Mouse (Mus musculus): ENCODE measurements around the gene Nat10. TPM values are rescaled to one million over a fixed set of nuclear protein-coding genes. Genes with fewer than 3 reads are reported as not detected.
A peak's percentile ranks its signal among the peaks of the same experiment; 100 is the strongest.

The Nat10 gene
- total RNA-seq, 2 experiments from 2014 or later = 28.3 to 29.5 TPM

DNA sequence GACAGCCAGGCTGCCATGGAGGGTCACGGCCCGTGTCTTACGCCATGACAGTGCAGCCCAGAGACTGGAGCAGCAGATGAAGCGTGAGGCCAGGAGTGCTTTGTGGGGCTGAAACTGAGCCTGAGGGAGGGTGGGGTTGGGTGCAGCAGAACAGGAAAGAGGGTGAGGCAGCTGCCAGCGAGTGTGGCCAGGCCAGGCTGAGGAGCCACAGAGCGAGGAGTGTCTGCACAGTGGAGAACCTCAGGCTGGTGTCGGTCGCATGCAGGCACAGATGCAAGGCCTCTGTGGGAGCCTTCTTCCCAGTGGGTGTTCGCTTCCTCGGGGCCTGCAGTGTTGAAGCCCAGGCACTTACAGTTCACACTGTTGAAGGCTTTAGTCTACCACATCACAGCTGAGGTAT lies 57.7 kb downstream of the Nat10 start:
- intact Hi-C loops (cut with DNase I) = no loop called here

DNA sequence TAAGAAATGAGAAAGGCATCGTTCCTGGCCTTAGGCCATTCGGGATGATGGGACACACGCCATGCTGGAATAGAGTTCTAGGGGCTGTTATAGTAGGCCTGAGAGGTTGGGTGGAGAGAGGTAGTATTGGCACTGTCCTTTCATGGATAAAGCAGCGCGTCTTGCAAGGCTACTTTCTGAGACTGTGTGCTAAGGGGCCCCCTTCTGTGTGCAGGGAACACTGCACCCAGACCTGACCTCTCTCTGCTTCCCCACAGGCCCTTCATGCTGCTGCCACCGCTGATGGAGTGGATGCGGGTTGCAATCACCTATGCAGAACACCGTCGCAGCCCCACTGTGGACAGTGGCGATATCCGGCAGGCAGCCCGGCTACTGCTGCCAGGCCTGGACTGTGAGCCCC lies 60.6 kb downstream of the Nat10 start:
- intact Hi-C loops (cut with DNase I) = no loop called here

More for the DNA sequence above, 57.7 kb downstream of the Nat10 start:
- no peak for DNase-seq (ENCODE audit: low spot score in 2 of 2)

DNA sequence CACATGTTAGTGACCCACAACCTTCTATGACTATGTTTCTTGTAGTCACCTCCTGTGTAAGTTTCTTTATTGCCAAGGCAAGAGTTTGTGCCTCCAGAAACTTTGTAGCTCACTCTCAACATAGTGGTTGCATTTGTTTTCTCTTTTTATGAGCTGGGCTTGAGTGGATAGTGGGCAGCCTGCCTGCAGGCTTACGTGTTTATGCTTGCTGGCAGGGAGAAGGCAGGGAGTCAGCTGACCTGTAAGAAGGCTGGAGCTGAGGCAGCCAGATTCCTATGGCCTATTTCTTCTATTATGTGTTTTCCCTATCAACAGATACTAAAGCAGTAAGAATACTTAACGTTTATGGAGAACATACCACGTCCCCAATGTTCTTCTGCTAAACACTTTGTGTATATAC lies 64.9 kb downstream of the Nat10 start:
- no peak for DNase-seq (ENCODE audit: low spot score in 2 of 2)
- intact Hi-C loops (cut with DNase I) = no loop called here

More for the DNA sequence above, 60.6 kb downstream of the Nat10 start:
- DNase-seq (ENCODE audit: low spot score in 2 of 2) = no peak

DNA sequence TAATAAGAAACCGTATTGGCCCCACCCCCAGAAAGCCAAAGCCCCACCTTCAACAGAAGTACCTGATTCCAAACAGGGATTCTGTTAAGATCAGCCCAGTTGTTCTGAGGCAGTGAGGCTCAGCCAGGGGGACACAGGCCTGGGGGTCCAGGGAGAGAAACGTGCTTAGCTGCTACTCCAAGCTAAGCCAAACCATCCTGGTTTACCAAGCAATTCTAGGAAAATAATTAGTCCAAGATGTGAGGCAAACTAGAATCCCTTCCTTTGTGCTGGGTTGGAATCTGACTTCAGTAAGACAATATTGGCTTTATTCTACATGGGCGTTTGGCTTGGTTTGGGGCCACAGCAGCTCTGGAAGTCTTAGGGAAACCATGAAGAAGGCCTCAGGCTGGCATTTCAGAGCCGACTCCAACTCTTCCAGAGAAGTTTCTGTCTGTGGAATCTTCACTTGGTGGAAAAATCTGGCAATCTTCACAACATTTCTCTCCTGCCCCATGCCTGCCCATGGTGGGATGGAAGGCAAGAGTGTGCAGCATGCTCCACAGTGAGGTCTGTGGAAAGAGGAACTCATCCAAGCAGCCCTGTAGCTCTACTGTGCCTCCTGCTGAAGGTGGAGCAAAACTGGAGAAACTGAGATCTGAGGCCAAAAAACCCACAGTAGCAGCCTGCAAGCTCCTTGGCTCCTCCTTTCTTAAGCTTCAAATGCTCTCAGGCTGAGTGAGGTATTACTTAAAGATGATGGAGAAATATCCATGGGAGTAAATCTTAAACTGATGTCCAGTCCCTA lies 66.1 kb downstream of the Nat10 start:
- intact Hi-C loops (cut with DNase I) = no loop called here

DNA sequence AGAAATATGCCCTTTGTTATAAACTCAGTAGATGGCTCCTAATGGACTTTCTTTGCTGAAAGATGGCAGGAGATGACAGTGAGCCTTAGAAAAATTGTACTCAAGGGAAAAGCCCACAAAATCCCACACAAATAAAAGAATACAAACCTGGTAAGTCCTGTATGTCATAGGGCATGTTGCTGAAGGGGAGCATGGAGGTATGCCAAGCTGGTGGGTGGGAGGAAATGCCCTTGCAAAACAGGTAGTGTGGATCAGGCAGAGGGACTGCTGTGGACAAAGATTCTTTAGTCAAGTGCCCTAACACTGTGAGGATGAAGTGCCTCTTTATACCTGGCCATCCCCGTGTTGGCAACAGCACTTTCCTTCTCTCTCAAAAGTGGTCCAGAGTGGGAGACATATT lies 68.3 kb downstream of the Nat10 start:
- intact Hi-C loops (cut with DNase I) = no loop called here
- no peak for DNase-seq (ENCODE audit: low spot score in 2 of 2)

More for the DNA sequence above, 66.1 kb downstream of the Nat10 start:
- DNase-seq (ENCODE audit: low spot score in 2 of 2) = no peak

DNA sequence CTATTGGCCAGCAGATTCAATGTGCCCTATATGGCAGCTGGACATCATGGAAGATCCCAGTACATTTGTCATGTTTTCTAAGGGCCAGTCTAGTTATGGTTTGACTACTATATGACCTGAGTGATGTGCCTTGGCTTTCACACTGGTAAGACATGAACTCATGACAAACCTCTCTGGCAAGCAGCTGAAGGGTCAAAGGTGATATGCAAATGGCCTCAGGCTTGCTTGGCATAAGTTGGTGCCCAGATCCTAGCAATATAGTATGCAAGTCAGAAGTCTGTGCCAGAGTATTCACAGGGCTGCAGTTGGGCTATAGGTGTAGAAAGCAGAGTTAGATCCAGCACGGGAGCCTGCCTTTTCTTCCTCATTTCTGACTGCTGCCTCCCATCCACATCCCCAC lies 69.8 kb downstream of the Nat10 start:
- intact Hi-C loops (cut with DNase I) = no loop called here

DNA sequence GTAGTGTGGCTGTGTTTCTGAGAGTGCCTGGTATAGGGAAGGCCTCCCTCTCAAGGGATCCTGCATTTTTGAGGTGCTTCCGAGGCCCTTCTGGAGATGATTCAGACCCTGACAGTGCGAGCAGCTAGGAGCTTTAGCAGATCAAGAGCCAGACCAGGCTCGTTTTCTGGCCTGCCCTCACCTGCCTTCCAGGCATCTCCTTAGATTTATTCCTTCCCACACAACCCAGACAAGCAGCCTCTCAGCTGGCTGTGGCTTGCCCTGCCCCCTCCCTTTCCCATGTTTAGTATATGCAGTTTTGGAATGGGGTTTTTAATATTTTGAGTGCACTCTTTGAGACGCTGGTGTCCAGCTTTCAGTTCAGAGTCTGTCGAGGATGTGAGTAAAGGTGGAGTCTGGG lies 70.2 kb downstream of the Nat10 start:
- intact Hi-C loops (cut with DNase I) = no loop called here
- no peak for DNase-seq (ENCODE audit: low spot score in 2 of 2)

More for the DNA sequence above, 69.8 kb downstream of the Nat10 start:
- no peak for DNase-seq (ENCODE audit: low spot score in 2 of 2)

DNA sequence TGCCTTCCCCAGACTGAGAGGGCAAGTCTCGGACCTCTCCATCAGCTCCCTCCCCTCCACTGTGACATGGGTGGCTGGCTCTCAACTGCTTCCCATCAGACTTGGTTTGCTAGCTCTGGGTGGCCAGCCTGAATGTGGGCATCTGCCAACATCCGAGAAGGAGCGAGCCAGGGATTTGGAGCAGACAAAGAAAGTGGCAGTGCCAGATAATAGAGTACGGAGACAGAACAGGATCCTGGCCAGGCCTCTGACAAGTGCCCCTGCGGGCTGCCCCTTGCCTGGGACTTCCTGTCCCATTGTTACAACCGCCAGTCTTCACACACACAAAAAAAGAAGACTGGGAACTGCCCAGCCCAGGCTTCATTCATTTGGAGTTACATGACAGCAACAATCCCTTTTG lies 70.6 kb downstream of the Nat10 start:
- peak in 1 of 2 experiments; percentile 34 for DNase-seq (ENCODE audit: low spot score in 2 of 2)
- intact Hi-C loops (cut with DNase I) = no loop called here

DNA sequence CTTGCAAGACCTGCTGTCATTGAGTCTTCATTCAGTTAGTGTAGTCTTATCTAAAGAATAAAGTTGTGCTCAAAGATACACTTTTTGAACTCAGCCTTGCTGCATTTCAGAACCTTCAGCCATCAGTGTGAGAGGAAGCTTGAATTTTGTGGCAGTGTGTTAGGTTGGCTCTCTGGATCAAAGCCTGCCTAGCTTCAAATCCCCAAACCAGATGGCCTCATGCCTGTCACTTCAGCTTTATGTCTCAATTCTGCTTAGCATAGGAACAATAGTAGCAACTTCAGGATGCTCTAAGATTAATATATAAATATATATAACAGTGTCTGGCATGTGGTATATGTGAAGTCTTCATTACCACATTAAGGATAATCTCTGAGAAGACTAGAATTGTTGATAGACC lies 73.2 kb downstream of the Nat10 start:
- DNase-seq (ENCODE audit: low spot score in 2 of 2) = no peak
- intact Hi-C loops (cut with DNase I) = no loop called here

DNA sequence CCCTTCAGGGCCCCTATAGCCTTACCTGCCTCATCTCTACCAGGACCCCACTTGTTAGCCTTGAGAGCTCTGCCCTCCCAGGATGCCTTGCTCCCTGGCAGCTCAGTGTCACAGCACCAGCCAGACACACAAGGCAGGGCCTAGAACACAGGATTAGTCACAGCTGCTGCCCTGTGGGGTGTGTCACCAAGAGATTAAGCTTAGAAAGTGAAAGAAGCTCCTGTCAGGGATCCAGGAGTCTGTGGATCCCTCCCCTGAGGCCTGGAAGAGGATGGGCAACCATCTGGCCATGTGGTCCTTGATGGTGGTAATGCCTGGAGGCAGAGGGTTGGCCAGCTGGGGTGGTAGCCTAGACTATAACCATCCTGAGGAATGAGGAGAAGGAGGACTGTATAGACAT lies 73.9 kb downstream of the Nat10 start:
- intact Hi-C loops (cut with DNase I) = no loop called here
- no peak for DNase-seq (ENCODE audit: low spot score in 2 of 2)

DNA sequence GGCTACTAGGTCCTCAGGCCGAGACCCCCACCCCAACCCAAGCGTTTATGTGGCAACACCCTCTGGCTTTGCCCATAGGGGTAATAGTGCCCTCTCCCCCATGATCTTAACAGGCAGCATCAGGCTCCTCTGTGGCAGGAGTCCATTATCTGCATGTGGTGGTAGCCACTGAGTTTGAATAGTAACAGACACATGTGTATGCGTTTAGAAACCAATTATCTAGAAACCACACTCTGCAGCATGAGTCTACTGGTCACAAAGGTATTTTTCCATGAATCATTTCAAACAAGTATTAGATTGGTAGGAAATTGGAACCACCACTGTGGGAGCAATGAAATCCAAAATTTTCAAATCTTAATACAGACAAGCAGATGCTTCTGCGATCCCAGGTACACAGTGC lies 75.5 kb downstream of the Nat10 start:
- no peak for DNase-seq (ENCODE audit: low spot score in 2 of 2)
- intact Hi-C loops (cut with DNase I) = loop anchor here (2.0 kb wide), 1 partner anchor 33 kb away; no protein-coding TSS in a partner anchor

DNA sequence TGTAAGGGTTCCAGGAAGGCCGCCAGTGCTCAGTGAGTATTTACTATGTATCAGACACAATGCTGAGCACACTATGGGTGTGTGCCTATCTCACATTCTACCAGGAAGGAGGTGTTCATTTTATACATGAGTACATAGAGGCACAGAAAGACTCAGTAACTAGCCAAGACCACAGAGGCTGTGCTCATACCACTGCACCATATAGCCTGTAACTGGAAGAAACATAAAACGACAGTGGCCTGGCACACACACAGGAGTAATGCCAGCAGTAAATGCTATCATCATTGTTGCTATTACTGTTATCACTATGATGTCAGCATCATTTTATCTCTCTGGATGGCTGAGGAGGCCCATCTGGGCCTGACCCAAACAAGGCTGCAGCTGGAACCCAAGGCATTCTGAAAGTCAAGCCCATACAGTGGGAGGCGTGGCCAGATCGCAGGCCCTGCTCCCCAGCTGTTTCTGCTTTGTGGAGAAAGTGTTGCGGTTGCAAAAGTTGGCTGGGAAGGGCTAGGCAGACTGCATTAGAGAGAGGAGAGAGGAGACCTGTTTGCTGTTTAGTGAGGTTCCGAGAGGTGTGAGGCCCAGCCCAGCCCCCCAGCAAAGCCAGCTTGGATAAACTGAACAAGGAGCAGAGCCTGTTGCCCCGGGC lies 76.0 kb downstream of the Nat10 start:
- intact Hi-C loops (cut with DNase I) = loop anchor here (2.0 kb wide), 1 partner anchor 32 kb away; no protein-coding TSS in a partner anchor
- DNase-seq (ENCODE audit: low spot score in 2 of 2) = no peak

DNA sequence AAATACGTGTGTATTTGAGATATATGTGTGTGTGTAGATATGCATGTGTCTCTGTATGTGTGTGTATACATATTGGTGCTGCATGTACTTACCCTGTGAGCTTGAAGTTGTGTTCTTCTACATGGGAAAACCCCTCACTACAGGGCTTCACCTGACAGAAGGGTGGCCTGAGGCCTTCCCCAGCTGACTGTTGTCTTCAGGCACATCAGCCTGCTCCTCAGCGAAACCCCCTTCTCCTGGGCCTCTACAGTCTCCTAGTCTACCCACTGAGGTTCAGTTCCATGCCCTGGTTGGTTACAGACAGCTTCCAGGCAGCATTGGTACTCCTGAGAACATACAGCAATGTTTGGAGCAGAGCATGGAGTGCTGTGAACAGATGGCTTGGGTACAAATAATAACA lies 76.6 kb downstream of the Nat10 start:
- intact Hi-C loops (cut with DNase I) = loop anchor here (2.0 kb wide), 1 partner anchor 32 kb away; no protein-coding TSS in a partner anchor
- no peak for DNase-seq (ENCODE audit: low spot score in 2 of 2)

DNA sequence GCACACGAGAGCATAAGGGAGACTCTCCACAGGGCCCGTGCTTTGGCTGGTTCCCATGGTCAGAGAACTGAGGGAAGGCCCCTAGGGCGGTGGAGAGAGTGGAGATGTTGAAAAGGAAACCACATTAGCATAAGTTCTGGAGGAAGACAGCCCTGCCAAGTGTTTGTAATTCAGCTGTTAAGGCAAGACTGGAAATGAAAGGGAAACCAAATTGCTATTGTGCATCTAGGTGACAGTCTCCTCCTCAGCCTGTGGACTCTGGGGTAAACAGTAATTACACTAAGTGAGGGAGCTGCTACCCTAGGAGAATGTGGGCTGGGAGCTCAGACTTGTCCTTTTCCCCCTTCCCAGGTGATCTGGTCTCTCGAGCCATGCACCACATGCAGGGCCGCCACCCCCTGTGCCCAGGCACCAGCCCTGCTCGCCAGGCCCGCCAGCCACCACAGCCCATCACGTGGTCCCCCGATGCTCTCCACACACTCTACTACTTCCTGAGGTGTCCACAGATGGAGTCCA lies 78.1 kb downstream of the Nat10 start:
- peak in 1 of 2 experiments; percentile 35 for DNase-seq (ENCODE audit: low spot score in 2 of 2)
- intact Hi-C loops (cut with DNase I) = no loop called here

DNA sequence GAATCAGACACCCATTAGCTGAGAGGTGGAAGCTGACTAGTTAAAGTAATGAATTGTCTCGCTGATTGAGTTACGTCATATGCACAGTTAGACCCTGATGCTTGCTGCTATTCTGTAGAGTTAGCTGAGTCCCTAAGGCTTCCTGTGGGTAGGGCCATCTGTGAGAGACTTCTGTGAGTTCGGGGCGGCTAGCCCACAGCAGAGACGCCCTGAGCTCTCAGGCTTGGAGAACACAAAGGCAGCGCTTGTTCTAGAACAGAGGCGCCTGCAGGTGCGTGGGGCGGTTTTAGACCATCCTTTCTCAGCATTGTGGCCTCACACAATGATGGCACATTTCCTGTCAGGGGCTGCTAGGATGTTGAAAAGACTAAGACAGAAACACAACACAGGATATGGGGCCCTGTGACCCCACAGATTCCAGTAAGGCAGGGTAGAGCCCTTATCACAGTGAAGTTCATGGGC lies 78.8 kb downstream of the Nat10 start:
- DNase-seq (ENCODE audit: low spot score in 2 of 2) = no peak
- intact Hi-C loops (cut with DNase I) = no loop called here

DNA sequence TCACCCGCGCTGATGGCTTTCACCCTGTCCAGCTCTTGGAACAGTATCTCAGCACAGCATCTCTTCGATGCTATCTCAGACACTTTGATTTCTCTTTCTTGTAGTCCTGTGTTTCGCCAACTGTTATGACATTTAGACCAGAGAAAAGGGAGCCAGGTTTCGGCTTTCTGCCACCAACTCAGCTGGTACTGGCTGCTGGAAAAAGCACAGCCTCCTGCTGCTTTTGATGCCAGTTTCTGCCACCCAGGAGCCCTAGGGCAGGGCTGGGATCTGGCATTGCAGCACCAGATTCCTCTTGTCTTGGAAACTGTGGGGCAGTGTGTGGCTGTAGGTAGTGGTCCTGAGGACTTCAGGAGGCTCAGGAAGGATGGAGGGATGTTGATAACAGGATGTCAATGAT lies 79.9 kb downstream of the Nat10 start:
- DNase-seq (ENCODE audit: low spot score in 2 of 2) = no peak
- intact Hi-C loops (cut with DNase I) = no loop called here

DNA sequence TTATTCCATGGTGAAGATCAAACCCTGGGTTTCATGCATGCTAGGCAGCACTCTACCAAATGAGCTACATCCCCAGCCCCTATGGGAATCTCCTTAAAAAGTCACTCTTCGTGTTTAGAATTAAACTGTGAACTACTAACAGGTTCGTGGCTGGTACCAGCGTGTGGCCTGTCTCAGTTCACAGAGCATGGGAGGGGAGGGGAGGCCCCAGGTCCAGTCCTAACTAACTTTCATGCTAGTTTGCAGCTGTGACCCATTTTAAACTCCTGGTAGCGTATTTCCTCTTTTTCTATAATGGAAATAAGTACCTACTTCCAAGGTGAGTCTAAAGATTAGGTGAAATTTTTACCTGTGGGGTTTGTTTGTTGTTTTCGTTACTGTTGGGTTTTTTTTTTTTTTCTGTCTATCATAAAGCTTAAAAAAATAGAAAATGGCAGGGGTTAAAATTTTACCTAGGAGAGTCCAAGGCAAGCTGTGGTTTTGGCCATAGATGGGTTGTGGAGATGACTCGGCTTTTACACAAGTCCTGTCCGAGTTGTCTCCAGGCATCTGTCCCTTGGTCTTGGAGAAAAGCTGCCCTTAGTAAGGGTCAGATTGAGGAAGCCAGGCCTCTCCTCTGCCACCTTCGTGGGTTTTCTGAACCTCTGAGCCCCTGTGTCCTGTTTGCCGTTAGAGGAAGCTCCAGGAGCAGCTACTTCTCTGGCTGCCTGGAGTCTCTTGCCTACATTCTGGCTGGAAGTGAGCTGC lies 80.5 kb downstream of the Nat10 start:
- DNase-seq (ENCODE audit: low spot score in 2 of 2) = no peak
- intact Hi-C loops (cut with DNase I) = no loop called here

DNA sequence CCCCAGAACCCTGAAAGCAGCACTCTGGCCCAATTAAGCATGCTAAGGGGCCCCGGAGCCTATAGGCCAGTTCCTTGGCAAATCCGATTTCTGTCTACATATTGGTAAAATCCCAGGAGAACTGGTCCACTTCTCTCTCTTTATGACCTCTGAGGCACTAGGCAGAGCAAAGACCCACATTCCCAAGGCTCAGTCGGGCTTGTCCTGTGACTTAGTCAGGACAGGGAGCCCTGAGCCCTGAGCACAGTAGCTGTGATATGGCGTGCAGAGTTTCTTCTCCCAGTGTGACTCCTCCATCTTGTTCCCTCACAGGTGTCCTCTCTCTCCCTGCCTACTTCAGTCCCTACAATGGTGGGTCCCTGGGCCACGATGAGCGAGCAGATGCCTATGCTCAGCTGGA lies 82.6 kb downstream of the Nat10 start:
- DNase-seq (ENCODE audit: low spot score in 2 of 2) = no peak
- intact Hi-C loops (cut with DNase I) = no loop called here

DNA sequence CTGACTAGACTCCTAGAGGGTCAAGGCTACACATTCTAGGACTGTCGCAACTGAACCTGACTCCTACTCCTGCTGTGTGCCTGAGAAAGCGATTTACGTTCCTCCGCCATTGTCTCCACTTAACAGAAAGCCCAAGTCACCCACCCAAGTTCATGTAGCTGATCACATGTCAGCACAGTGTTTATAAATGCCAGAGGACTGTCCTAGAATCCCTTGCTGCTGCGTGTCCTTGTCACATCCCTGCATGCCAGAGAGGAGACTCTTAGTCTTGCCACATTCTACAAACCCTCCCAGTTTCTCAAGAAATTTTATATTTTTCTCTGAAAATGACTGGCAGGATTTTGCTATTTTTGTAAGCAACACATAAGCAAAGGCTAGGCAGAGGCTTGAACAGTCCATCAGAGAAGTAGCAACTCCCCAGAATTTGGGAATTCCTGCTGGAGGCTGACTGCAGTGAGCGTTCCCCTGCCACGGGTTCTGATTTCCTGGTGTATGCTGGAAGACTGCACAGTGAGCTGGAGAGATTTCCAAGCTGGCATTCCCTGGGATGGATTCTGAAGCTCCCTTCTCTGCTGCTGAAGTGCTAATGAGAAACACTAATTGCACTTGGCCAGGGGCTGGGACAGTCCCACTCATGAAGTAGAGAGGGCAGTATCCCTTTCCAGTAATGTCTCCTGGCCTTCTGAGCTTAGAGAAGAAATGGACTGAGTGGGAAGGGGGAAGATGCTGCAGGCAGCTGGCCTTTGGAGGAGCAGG lies 83.3 kb downstream of the Nat10 start:
- no peak for DNase-seq (ENCODE audit: low spot score in 2 of 2)
- intact Hi-C loops (cut with DNase I) = no loop called here

All from left cerebral cortex, postnatal 14 days (tissue).